Mouse (Mus musculus): ENCODE data around the gene Ccdc84.
"Not testable (repeated sequence)": the region's sequence is repeated elsewhere in the genome, so short reads cannot be mapped to it uniquely, and the experiment has no call there.

Gene Ccdc84

DNA sequence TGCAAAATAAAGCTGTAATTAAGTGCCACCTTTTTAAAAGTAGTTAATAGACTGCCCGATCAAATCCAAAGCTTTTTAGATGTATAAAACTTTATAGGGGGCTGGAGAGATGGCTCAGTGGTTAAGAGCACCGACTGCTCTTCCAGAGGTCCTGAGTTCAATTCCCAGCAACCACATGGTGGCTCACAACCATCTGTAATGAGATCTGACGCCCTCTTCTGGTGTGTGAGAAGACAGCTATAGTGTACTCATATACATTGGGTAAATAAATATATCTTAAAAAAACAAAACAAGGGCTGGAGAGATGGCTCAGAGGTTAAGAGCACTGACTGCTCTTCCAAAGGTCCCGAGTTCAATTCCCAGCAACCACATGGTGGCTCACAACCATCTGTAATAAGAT lies 56.4 kb downstream of the Ccdc84 start:
- in situ Hi-C loops (cut with MboI, MseI) = not testable (repeated sequence)

DNA sequence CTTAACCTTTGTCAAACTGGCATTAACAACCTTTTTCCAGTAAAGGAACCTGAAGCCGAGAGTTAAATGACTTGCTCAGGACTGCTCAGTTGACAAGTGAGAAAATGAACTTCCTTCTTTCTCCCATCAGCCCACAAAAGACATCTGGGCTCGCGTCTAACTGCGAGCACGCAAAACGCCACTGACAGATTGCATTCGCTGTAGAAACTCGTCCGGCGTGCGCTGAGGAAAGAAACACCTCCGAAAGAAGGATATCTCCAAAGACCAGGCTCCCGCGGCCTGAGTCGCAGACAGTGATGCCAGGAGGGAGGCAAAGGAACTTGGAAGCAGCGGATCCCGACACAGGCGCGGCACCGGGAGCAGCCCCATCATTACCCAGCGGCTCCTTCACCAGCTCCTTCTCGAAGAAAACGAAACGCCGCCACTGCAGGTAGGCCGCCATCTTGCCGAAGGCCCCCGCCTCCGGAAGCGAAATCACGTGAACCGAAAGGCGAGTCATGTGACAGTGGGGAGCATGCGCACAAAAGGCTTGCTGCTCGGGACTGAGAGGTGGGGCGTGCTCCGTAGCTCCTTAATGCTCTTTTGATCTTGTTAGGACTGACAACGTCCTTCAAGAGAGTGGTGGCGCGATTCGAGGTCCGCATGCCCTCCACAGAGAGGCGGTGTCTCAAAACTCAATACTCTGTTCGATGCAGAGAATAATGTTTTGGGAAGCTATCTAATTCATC lies 57.0 kb downstream of the Ccdc84 start, which contains the start of gene Vps11:
TSS of gene Vps11 (minus strand) at position 481 of the 728 bp plus-strand sequence.
- in situ Hi-C loops (cut with MboI, MseI) = no loop called here
